Mouse (Mus musculus) mesoderm, embryonic 11.5 days (tissue): Measurements from ENCODE around the gene Glt28d2.
"Not testable (repeated sequence)": the region's sequence is repeated elsewhere in the genome, so short reads cannot be mapped to it uniquely, and the experiment has no call there.

Experiments used
- DNase-seq: peaks from one replicate; pipeline ENCODE4 v3.0.0-alpha.2; 2012; ENCODE audit warnings: low read depth, low spot score

Glt28d2 gene

GRCm38 (mm10) chr3:85887239-85887827 is at the start of gene Glt28d2, which contains the start of gene Gm37240:
Glt28d2 (minus strand) TSS chr3:85887516.
Gm37240 (minus strand) TSS chr3:85887518.
- peak; percentile 89 for DNase-seq

GRCm38 (mm10) chr3:85933586-85933985 is 46.3 kb upstream of the Glt28d2 start:
- no peak for DNase-seq

- DNase-seq: no peak
Measured at GRCm38 (mm10) chr3:85931859-85932258, 44.5 kb upstream of the Glt28d2 start.

GRCm38 (mm10) chr3:85930671-85931255 is 43.4 kb upstream of the Glt28d2 start:
- no peak for DNase-seq

- no peak for DNase-seq
Measured at GRCm38 (mm10) chr3:85929711-85930110, 42.4 kb upstream of the Glt28d2 start.

GRCm38 (mm10) chr3:85928140-85928611 is 40.9 kb upstream of the Glt28d2 start:
- DNase-seq: no peak

- no peak for DNase-seq
Measured at GRCm38 (mm10) chr3:85927296-85927695, 40.0 kb upstream of the Glt28d2 start.

- DNase-seq: peak; percentile 85
Measured at GRCm38 (mm10) chr3:85923954-85924945, 36.9 kb upstream of the Glt28d2 start.

GRCm38 (mm10) chr3:85923343-85923742 is 36.0 kb upstream of the Glt28d2 start:
- no peak for DNase-seq

- no peak for DNase-seq
Measured at GRCm38 (mm10) chr3:85922331-85922730, 35.0 kb upstream of the Glt28d2 start.

- not testable (repeated sequence) for DNase-seq
Measured at GRCm38 (mm10) chr3:85920671-85921070, 33.4 kb upstream of the Glt28d2 start.

- DNase-seq: peak; percentile 35
Measured at GRCm38 (mm10) chr3:85917600-85917999, 30.3 kb upstream of the Glt28d2 start.

- DNase-seq: no peak
Measured at GRCm38 (mm10) chr3:85914806-85915205, 27.5 kb upstream of the Glt28d2 start.

GRCm38 (mm10) chr3:85907136-85907535 is 19.8 kb upstream of the Glt28d2 start:
- no peak for DNase-seq

- no peak for DNase-seq
Measured at GRCm38 (mm10) chr3:85904371-85904770, 17.1 kb upstream of the Glt28d2 start.

- no peak for DNase-seq
Measured at GRCm38 (mm10) chr3:85895020-85895419, 7.7 kb upstream of the Glt28d2 start.

GRCm38 (mm10) chr3:85891571-85891970 is 4.3 kb upstream of the Glt28d2 start:
- no peak for DNase-seq

GRCm38 (mm10) chr3:85888221-85888671 is 930 bp upstream of the Glt28d2 start:
- DNase-seq: no peak

GRCm38 (mm10) chr3:85886636-85887238 is 579 bp downstream of the Glt28d2 start:
- no peak for DNase-seq

- no peak for DNase-seq
Measured at GRCm38 (mm10) chr3:85885906-85886305, 1.4 kb downstream of the Glt28d2 start.

GRCm38 (mm10) chr3:85880687-85881086 is 6.6 kb downstream of the Glt28d2 start:
- no peak for DNase-seq

GRCm38 (mm10) chr3:85880068-85880467 is 7.2 kb downstream of the Glt28d2 start:
- no peak for DNase-seq
